Mouse (Mus musculus): ENCODE data around the gene Akt2. TPM values are rescaled to one million over a fixed set of nuclear protein-coding genes. Genes with fewer than 3 reads are reported as not detected.

The Akt2 gene
- 100 to 1,000 TPM; 194 to 199 TPM for total RNA-seq (2021)
- long read RNA-seq, experiment 1, full-length matches to known transcripts, result 188 of 250 reads
- long read RNA-seq, experiment 1, partial matches to known transcripts, result 41 of 250 reads
- long read RNA-seq, experiment 1, other reads (novel, unspliced or antisense), result 21 of 250 reads
- long read RNA-seq, experiment 2, full-length matches to known transcripts, result 138 of 224 reads
- long read RNA-seq, experiment 2, partial matches to known transcripts, result 68 of 224 reads
- long read RNA-seq, experiment 2, other reads (novel, unspliced or antisense), result 18 of 224 reads

DNA sequence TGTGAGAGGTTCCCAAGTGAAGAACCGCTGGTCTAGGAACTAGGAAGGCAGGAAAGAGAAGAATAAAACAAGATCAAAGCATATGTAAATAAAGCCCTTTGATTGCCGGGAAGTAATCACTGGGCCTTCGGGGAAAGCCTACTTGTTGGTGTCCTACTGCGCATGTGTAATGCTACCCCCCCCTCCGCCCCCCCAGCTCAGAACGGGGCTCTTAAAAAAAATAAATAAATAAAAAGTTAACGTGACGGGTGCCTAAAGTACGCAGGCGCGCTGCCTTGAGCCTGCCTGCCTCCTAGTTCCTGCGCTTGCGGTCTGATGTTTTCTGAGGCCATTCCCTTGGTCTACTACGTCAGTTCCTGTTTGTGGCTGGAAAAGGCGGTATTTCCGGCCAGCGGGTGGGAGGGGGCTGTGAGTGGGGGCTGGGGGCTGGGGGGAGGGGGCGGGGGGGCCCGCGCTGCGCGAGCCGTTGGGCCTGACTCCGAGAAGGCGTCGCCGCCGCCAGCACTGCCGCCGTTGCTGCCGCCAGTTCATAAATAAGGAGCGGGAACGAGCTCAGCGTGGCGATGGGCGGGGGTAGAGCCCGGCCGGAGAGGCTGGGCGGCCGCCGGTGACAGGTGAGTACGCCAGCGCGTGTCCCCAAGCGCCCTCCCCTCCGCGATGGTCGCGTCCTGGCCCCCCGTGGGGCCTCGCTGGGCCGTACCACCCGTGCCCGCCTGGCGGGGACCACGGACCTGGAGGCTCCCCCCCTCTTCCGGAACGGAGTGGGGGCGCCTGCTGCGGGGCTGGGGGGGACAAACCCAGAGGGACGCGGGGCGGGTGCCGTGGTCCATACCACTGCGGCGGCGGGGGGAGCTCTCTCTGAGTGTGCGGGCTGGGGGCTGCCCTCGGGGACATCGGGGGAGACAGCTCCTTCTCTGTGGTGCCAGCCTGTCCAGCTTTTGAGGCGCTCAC, at the start of gene Akt2:
TSS of gene Akt2 (plus strand) at position 287 of the 951 bp plus-strand sequence.
- peak; percentile 94 for DNase-seq
- H3K4me3 ChIP-seq, result peak within 1 kb of the TSS; percentile 79
- no peak for TF ChIP-seq CTCF (IDR thresholded peaks at IDR 0.05)
- H3K27ac ChIP-seq, result peak within 1 kb of the TSS; percentile 100
- intact Hi-C loops (cut with DNase I), result loop anchor here (1.0 kb wide), 1 partner anchor 13 kb away; no protein-coding TSS in a partner anchor

DNA sequence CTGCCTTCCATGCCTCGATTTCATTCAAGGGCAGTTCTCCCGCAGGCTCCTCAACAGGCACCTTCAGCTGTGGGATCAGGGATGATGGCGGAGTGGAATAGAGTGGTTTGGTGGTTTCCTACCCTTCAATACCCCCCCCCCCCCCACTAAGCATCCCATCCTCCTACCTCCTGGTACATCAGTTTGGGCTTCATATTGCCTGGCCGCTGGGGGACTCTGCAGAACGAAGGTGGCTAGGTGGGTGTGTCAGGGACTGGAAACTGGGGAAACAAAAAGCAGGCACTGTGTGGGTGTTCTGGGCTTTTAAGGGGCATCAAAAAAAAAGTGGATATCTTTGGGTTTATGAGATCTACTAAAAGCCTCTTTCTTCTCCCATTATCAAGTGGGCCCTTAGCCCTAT, 49.4 kb upstream of the Akt2 start:
- intact Hi-C loops (cut with DNase I), result no loop called here
- H3K4me3 ChIP-seq, result peak overlapping the region; percentile 78
- DNase-seq, result no peak
- H3K27ac ChIP-seq, result peak overlapping the region; percentile 84
- TF ChIP-seq CTCF (IDR thresholded peaks at IDR 0.05), result no peak

- intact Hi-C loops (cut with DNase I), result no loop called here
- peak; percentile 82 for DNase-seq
- no peak for TF ChIP-seq CTCF (IDR thresholded peaks at IDR 0.05)
- H3K27ac ChIP-seq, result peak overlapping the region; percentile 84
- peak overlapping the region; percentile 78 for H3K4me3 ChIP-seq
These were observed 48.8 kb upstream of the Akt2 start for GRCm38 (mm10) chr7:27542392-27543033.

DNA sequence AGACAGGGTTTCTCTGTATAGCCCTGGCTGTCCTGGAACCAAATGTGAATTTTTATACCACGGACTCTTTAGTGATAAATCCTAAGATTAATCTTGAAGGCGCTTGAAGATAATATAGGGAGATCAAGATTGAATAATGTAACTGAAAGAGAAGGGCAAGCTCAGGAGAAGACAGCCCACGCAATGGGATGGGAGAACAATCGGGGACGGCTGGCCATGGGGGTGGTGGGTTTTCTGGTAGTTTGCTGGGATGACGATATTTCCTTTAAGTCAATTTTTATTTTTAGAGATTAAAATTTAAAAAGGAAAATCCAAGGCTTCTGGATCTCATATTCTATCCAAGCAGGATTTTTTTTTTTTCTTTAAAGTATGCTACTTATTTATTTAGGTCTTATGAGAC, 48.3 kb upstream of the Akt2 start:
- DNase-seq, result no peak
- peak overlapping the region; percentile 84 for H3K27ac ChIP-seq
- intact Hi-C loops (cut with DNase I), result no loop called here
- peak overlapping the region; percentile 78 for H3K4me3 ChIP-seq
- no peak for TF ChIP-seq CTCF (IDR thresholded peaks at IDR 0.05)

DNA sequence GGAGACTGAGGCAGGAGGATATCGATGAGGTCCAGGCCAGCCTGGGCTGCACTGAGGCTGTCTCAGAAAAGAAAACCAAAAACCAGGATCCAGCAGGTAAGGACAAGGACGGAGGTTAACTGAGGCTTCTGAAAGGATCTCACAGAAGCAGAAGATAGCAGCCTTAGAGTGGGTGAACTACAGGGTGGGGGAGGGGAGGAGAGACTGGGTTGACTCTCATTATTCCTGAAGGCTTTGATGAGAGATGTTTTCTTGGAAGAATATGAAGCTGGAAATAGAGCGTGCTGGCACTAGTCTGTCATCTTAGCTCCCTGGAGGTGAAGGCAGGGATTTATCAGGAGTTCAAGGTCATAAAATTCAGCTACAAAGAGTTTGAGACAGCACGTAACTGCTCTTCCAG, 47.5 kb upstream of the Akt2 start:
- intact Hi-C loops (cut with DNase I), result no loop called here
- no peak for DNase-seq
- H3K27ac ChIP-seq, result no peak overlapping the region; the same call in 1 of the 2 replicates
- no peak for TF ChIP-seq CTCF (IDR thresholded peaks at IDR 0.05)
- H3K4me3 ChIP-seq, result no peak overlapping the region

DNA sequence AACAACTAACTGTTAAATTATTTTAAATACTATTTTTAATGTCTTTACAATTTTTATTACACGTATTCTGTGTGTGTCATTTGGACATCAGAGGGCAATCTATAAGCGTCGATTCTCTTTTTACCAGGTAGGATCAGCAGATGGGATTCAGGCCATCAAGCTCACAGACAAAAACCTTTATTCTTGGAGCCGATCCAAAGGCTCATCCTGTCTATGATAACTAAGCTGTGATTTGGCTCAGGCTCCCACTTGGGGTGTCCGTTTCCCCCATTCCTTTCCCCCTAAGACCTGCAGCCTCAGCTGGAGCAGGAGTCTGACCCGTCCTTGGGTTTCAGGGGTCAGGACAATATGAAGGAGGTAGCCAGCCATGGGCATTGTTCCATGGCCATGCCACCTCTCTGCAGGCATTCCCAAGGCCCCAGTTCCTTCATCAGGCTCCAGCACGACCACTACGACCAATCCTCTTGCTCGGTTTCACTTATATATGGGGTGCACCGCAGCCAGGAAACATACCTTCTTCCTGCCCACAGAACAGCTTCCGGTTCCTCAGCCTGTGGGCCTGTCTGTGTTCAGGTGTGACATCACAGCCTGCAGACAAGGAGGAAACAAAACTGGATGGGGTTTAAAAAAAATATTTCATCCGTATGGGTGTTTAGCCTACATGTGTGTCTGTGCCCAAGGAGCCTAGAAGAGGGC, 46.5 kb upstream of the Akt2 start:
- DNase-seq, result no peak
- no peak for TF ChIP-seq CTCF (IDR thresholded peaks at IDR 0.05)
- Histone ChIP-seq H3K27ac (no peak overlapping the region), H3K4me3 (no peak overlapping the region)
- intact Hi-C loops (cut with DNase I), result no loop called here

DNA sequence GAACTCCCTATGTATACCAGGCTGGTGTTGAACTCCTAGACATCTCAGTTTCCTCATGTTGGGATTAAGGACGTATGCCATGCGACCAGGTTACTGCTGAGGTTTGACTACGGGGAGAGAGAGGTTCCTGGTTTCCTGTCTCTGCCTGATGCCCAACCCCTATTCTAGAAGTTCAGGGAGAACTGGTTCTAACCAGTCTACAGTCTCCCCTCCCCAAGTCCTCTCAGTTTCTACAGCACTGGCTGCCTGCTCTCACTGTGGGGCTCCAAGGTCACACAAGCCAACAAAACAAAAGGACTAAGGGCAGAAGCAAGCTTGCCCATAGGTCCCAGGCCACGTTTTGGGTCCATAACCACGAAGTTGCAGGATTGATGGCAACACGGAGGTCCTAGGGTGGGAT, 41.8 kb upstream of the Akt2 start:
- H3K27ac ChIP-seq, result no peak overlapping the region
- H3K4me3 ChIP-seq, result no peak overlapping the region
- TF ChIP-seq CTCF (IDR thresholded peaks at IDR 0.05), result no peak
- DNase-seq, result no peak
- intact Hi-C loops (cut with DNase I), result no loop called here

GRCm38 (mm10) chr7:27552070-27552469, 39.3 kb upstream of the Akt2 start:
- H3K4me3 ChIP-seq, result peak overlapping the region; percentile 90
- intact Hi-C loops (cut with DNase I), result no loop called here

DNA sequence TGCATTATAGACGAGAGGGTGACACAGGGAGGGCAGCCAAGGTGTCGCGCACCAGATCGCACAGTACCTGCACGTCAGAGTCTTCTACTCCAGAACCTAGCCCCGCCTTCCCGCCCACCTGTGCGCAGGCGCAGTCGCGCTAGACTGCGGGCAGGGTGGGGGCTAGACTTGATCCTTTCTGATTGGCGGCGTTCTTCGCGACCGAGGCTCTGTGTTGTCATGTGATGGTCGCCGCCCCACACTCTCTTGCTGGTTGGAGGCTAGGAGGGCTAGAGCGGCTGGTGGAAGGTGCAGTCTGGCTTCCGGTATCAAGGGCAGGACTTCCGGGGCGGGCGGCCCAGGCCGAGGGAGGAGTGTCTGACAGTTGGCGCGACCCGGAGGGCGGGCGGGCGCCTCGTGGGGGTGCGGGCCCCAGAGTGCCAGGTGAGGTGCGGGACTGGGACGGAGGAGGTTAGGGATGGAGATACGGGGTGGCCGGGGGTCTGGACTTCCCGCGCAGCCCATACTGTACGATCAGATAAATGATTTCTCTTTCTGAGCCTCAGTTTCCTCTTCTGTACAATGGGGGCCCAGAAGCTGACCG, 38.3 kb upstream of the Akt2 start, which contains the start of the genes Pld3 and 2310022A10Rik:
TSS of gene Pld3 (minus strand) at position 288 of the 583 bp plus-strand sequence.
TSS of gene 2310022A10Rik (plus strand) at position 303 of the 583 bp plus-strand sequence.
- H3K4me3 ChIP-seq, result peak within 1 kb of the TSS; percentile 90
- peak; percentile 98 for DNase-seq
- peak within 1 kb of the TSS; percentile 87 for H3K27ac ChIP-seq
- TF ChIP-seq CTCF (IDR thresholded peaks at IDR 0.05), result no peak
- intact Hi-C loops (cut with DNase I), result no loop called here

More at GRCm38 (mm10) chr7:27552070-27552469, 39.3 kb upstream of the Akt2 start:
- no peak for DNase-seq
- TF ChIP-seq CTCF (IDR thresholded peaks at IDR 0.05), result no peak
- H3K27ac ChIP-seq, result peak overlapping the region; percentile 87; the same call in 1 of the 2 replicates

- Histone ChIP-seq H3K27ac (peak overlapping the region; percentile 97), H3K4me3 (peak overlapping the region; percentile 72)
- no peak for TF ChIP-seq CTCF (IDR thresholded peaks at IDR 0.05)
- intact Hi-C loops (cut with DNase I), result loop anchor here (5.0 kb wide), 1 partner anchor 42 kb away; no protein-coding TSS in a partner anchor
- peak; percentile 90 for DNase-seq
These were observed 31.0 kb upstream of the Akt2 start for GRCm38 (mm10) chr7:27560291-27560887.

DNA sequence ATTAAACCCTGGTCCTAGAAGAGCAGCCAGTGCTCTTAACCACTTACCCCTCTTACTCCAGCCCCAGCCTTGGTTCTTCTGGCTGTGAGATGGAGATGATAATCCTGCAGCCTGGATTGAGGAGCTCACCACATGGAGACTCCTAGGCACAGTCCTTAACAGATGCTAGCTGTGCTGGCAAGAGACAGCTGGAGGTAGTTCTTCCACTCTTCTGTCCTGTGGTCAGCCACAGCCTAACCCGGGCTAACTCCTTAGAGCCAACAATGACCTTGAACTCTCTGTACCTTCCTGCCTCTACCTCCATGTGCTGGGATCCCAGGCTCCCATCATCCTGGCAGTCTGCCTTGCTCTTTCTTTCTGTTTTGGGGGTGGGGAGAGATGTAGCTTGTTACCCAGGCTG, 30.4 kb upstream of the Akt2 start:
- DNase-seq, result no peak
- intact Hi-C loops (cut with DNase I), result loop anchor here (5.0 kb wide), 1 partner anchor 41 kb away; no protein-coding TSS in a partner anchor
- Histone ChIP-seq H3K27ac (peak overlapping the region; percentile 97), H3K4me3 (peak overlapping the region; percentile 72)
- no peak for TF ChIP-seq CTCF (IDR thresholded peaks at IDR 0.05)
